Mouse (Mus musculus): ENCODE data around the gene Hat1. TPM values are rescaled to one million over a fixed set of nuclear protein-coding genes. Genes with fewer than 3 reads are reported as not detected.

Gene Hat1
- polyA plus RNA-seq, 1 experiment from 2014 or later: 228 TPM

DNA sequence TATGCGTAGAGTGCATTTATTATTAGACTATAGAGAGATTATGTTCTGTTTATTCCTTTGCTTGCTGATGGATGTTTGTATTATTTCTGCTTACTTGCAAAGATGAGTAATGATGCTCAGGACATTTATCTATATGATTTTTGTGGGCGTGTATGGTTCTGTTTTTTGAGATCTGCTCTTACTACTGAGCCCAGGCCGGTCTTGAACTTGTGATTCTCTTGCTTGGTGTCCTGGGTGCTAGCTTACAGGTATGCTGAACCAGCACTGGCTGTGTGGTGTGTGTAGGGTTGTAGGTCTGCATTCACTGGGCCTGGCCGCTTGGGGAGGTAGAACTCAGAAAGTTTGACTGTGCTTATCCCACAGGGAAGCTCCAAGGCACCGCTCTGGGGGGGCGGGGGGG lies 72.4 kb downstream of the Hat1 start:
- Histone ChIP-seq H3K9me3 (ENCODE audit: control insufficient read depth, low read length) (no peaks in the 10 kb centered on the region), H3K27ac (ENCODE audit: low read depth, low read length) (no peak overlapping the region), H3K36me3 (ENCODE audit: control insufficient read depth, insufficient read depth, low read length) (no peaks in the 10 kb centered on the region), H3K9ac (ENCODE audit: low read length) (no peak overlapping the region), H3K4me1 (replicated peaks; ENCODE audit: control insufficient read depth, insufficient read depth, low read length) (peaks cover 3% of the 10 kb centered on the region; the same call in 1 of the 2 replicates), H3K27me3 (ENCODE audit: control insufficient read depth, insufficient read depth, low read length) (no peaks in the 10 kb centered on the region), H3K4me2 (ENCODE audit: low read depth, low read length, severe bottlenecking) (no peak overlapping the region), H3K4me3 (ENCODE audit: low read depth, low read length) (no peak overlapping the region)
- 61% methylated on average over 6 of the region's 6 CpGs for WGBS
- DNase-seq (ENCODE audit: low spot score) (no peak), ATAC-seq (replicated peaks; ENCODE audit: low FRiP score) (no peak)

DNA sequence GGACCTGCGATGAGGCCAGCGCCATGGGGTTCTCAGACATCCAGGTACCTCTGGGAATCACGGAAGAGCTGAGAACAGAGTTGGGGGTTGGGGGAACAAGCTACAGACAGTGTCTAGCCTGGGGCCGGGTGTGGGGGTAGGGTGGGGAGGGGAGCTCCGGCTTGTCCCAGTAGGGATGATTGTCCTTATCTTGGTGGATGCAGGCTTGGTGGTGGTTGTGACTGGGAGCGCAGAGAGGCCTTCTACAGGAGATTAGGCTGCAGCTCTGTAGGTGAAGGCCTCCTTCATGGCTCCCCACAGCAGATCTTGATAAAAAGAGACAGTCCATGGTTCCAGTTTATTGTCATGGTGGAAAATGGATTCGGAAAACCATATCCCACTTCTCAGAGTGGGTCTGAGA lies 72.8 kb downstream of the Hat1 start:
- no peak overlapping the region for H3K4me2 ChIP-seq (ENCODE audit: low read depth, low read length, severe bottlenecking)
- no peak for DNase-seq (ENCODE audit: low spot score)
- WGBS: 63% methylated on average over 7 of the region's 7 CpGs
- H3K27ac ChIP-seq (ENCODE audit: low read depth, low read length): no peak overlapping the region
- H3K9me3 ChIP-seq (ENCODE audit: control insufficient read depth, low read length): no peaks in the 10 kb centered on the region
- H3K36me3 ChIP-seq (ENCODE audit: control insufficient read depth, insufficient read depth, low read length): no peaks in the 10 kb centered on the region
- no peak overlapping the region for H3K9ac ChIP-seq (ENCODE audit: low read length)
- H3K4me3 ChIP-seq (ENCODE audit: low read depth, low read length): no peak overlapping the region
- H3K27me3 ChIP-seq (ENCODE audit: control insufficient read depth, insufficient read depth, low read length): no peaks in the 10 kb centered on the region
- H3K4me1 ChIP-seq (replicated peaks; ENCODE audit: control insufficient read depth, insufficient read depth, low read length): peaks cover 5% of the 10 kb centered on the region; the same call in 1 of the 2 replicates
- no peak for ATAC-seq (replicated peaks; ENCODE audit: low FRiP score)

DNA sequence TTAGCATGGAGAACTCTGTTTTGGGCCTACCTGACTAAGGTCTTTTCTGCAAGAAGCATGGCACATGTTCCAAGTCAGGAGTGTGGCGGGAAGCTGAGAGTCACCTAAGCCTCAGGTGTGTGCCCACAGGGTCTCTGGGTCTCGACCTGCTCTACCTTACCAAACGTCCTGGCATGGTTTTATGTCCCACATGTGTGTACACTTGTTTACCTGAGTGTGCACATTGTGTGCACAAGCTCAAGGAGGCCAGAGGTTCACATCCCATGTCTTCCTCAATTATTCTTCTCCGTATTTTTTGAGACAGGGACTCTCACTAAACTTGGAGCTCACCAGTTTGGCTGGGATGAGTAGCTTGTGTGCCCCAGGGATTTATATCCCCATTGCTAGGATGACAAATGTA lies 73.3 kb downstream of the Hat1 start:
- H3K4me2 ChIP-seq (ENCODE audit: low read depth, low read length, severe bottlenecking): no peak overlapping the region
- no peaks in the 10 kb centered on the region for H3K27me3 ChIP-seq (ENCODE audit: control insufficient read depth, insufficient read depth, low read length)
- H3K4me1 ChIP-seq (replicated peaks; ENCODE audit: control insufficient read depth, insufficient read depth, low read length): peaks cover 5% of the 10 kb centered on the region; the same call in 1 of the 2 replicates
- no peak overlapping the region for H3K4me3 ChIP-seq (ENCODE audit: low read depth, low read length)
- H3K27ac ChIP-seq (ENCODE audit: low read depth, low read length): no peak overlapping the region
- no peak overlapping the region for H3K9ac ChIP-seq (ENCODE audit: low read length)
- DNase-seq (ENCODE audit: low spot score) (no peak), ATAC-seq (replicated peaks; ENCODE audit: low FRiP score) (no peak)
- no peaks in the 10 kb centered on the region for H3K36me3 ChIP-seq (ENCODE audit: control insufficient read depth, insufficient read depth, low read length)
- H3K9me3 ChIP-seq (ENCODE audit: control insufficient read depth, low read length): no peaks in the 10 kb centered on the region
- WGBS: 82% methylated on average over 4 of the region's 4 CpGs

DNA sequence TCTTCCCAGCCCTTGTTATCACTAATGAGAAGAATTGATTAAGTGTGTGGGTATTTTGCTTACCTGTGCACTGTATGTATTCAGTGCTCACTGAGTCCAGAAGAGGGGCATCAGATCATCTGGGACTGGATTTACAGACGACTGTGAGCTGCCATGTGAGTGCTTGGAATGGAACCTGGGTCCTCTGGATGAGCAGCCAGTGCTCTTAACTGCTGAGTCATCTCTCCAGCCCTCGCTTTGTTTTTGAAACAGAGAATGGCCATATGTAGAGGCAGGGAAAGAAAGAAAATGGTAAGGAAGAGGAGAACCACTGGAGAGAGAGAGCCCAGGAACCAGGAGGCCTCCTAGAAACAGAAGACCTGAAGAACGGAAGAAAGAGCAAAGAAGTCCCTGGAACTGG lies 73.8 kb downstream of the Hat1 start:
- ATAC-seq (replicated peaks; ENCODE audit: low FRiP score) (no peak), DNase-seq (ENCODE audit: low spot score) (no peak)
- Histone ChIP-seq H3K27ac (ENCODE audit: low read depth, low read length) (no peak overlapping the region), H3K4me3 (ENCODE audit: low read depth, low read length) (no peak overlapping the region), H3K4me1 (replicated peaks; ENCODE audit: control insufficient read depth, insufficient read depth, low read length) (peaks cover 5% of the 10 kb centered on the region; the same call in 1 of the 2 replicates), H3K9ac (ENCODE audit: low read length) (no peak overlapping the region), H3K36me3 (ENCODE audit: control insufficient read depth, insufficient read depth, low read length) (no peaks in the 10 kb centered on the region), H3K4me2 (ENCODE audit: low read depth, low read length, severe bottlenecking) (no peak overlapping the region), H3K27me3 (ENCODE audit: control insufficient read depth, insufficient read depth, low read length) (no peaks in the 10 kb centered on the region), H3K9me3 (ENCODE audit: control insufficient read depth, low read length) (no peaks in the 10 kb centered on the region)
- WGBS: 77% methylated on average over 3 of the region's 3 CpGs

DNA sequence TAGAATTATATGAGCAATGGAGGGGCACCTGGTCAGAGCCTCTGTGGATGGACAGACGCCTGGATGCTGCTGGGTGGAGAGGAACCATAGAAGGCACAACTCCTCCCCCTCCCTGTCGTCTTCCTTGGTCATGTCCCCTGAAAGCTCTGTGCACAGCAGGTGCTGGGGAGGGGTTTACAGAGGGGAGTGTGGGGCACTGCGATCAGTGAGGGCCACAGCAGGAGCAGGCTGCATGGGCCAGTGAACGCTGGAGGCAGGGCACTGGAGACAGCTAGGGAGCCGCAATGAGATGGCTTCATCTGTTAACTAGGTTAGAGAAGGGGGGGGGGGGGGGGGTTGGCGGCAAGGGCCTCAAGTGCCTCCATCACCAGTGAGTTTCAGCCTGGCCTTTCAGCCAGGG lies 77.3 kb downstream of the Hat1 start:
- no peak overlapping the region for H3K4me2 ChIP-seq (ENCODE audit: low read depth, low read length, severe bottlenecking)
- no peaks in the 10 kb centered on the region for H3K27me3 ChIP-seq (ENCODE audit: control insufficient read depth, insufficient read depth, low read length)
- WGBS: 12% methylated on average over 5 of the region's 6 CpGs
- no peak for ATAC-seq (replicated peaks; ENCODE audit: low FRiP score)
- H3K4me3 ChIP-seq (ENCODE audit: low read depth, low read length): no peak overlapping the region
- H3K9ac ChIP-seq (ENCODE audit: low read length): no peak overlapping the region
- H3K36me3 ChIP-seq (ENCODE audit: control insufficient read depth, insufficient read depth, low read length): no peaks in the 10 kb centered on the region
- H3K4me1 ChIP-seq (replicated peaks; ENCODE audit: control insufficient read depth, insufficient read depth, low read length): peaks cover 5% of the 10 kb centered on the region; the same call in 1 of the 2 replicates
- H3K27ac ChIP-seq (ENCODE audit: low read depth, low read length): no peak overlapping the region
- no peaks in the 10 kb centered on the region for H3K9me3 ChIP-seq (ENCODE audit: control insufficient read depth, low read length)
- no peak for DNase-seq (ENCODE audit: low spot score)

DNA sequence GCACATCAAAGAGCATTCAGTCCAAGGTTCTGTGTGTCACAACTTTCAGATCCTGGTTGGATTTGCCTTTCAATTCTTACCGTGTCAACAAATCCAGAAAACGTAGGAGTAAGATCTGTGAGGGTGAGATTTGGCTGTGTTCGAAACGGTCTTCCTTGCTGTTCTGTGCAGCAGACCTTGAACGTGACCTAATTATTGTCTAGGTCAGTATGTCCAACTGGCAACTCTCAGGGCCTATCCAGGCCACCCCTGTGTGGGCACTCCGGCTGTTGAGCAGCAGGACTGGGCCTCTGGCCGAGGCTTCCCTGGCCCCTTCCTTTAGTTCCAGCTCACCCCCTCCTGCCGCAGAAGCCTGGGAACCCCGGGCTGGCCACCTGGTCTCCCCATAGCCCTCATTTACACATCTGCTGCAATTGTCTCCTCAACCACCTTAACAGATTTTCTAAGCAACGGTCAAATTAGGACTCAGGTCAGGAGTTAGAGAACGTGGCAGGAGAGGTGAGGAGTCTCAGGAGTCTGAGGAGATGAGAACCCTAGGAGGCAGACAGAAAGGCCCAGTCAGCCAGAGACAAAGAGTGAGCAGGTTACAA lies 78.2 kb downstream of the Hat1 start:
- no peak overlapping the region for H3K27ac ChIP-seq (ENCODE audit: low read depth, low read length)
- no peak overlapping the region for H3K9ac ChIP-seq (ENCODE audit: low read length)
- no peaks in the 10 kb centered on the region for H3K27me3 ChIP-seq (ENCODE audit: control insufficient read depth, insufficient read depth, low read length)
- peaks cover 5% of the 10 kb centered on the region; the same call in 1 of the 2 replicates for H3K4me1 ChIP-seq (replicated peaks; ENCODE audit: control insufficient read depth, insufficient read depth, low read length)
- no peaks in the 10 kb centered on the region for H3K36me3 ChIP-seq (ENCODE audit: control insufficient read depth, insufficient read depth, low read length)
- WGBS: 62% methylated on average over 11 of the region's 11 CpGs
- DNase-seq (ENCODE audit: low spot score) (no peak), ATAC-seq (replicated peaks; ENCODE audit: low FRiP score) (no peak)
- H3K4me3 ChIP-seq (ENCODE audit: low read depth, low read length): no peak overlapping the region
- no peaks in the 10 kb centered on the region for H3K9me3 ChIP-seq (ENCODE audit: control insufficient read depth, low read length)
- H3K4me2 ChIP-seq (ENCODE audit: low read depth, low read length, severe bottlenecking): no peak overlapping the region

DNA sequence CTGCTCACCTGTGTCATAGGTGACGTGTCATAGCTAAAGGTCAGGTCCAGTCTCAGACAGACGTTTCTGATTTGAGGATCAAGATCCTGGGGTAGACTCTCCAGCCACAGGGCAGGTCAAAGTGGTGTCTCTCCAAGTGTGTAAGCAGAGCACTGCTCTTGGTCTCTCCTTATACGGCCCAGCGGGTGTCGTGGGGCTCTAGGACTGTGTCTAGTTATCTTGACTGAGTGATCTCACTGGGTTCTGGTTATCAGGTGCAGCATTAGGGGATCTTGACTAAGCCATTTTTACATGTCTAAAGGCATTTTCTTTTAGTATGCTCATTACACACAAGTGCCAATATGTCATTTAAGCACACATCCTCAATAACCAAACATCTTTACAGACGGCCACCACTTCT lies 82.3 kb downstream of the Hat1 start:
- Histone ChIP-seq H3K27ac (ENCODE audit: low read depth, low read length) (no peak overlapping the region), H3K4me3 (ENCODE audit: low read depth, low read length) (no peak overlapping the region), H3K27me3 (ENCODE audit: control insufficient read depth, insufficient read depth, low read length) (no peaks in the 10 kb centered on the region), H3K36me3 (ENCODE audit: control insufficient read depth, insufficient read depth, low read length) (no peaks in the 10 kb centered on the region), H3K4me1 (replicated peaks; ENCODE audit: control insufficient read depth, insufficient read depth, low read length) (peaks cover 2% of the 10 kb centered on the region; the same call in 1 of the 2 replicates), H3K4me2 (ENCODE audit: low read depth, low read length, severe bottlenecking) (no peak overlapping the region), H3K9me3 (ENCODE audit: control insufficient read depth, low read length) (no peaks in the 10 kb centered on the region), H3K9ac (ENCODE audit: low read length) (no peak overlapping the region)
- 89% methylated on average over 6 of the region's 6 CpGs for WGBS
- ATAC-seq (replicated peaks; ENCODE audit: low FRiP score): no peak
- no peak for DNase-seq (ENCODE audit: low spot score)

DNA sequence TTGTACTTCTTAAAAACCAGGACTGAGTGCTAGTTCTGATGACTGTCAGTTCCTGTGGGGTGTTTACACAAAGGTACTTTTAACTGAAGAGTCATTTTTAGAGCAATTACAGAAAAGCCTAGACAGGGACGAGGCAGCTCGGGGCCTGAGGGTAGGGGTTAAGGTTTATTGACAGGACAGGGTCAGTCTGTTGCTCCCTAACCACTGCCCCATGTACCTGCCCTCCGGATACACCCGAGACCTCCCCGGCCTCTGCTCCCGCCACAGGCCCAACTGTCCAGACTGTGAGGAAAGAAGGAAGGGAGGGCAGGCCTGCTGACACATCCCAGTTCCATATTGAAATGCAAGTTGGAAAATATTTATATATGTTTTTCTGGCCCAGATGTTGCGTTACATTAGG lies 85.1 kb downstream of the Hat1 start:
- Histone ChIP-seq H3K4me1 (replicated peaks; ENCODE audit: control insufficient read depth, insufficient read depth, low read length) (no peaks in the 10 kb centered on the region), H3K9ac (ENCODE audit: low read length) (no peak overlapping the region), H3K27ac (ENCODE audit: low read depth, low read length) (no peak overlapping the region), H3K4me2 (ENCODE audit: low read depth, low read length, severe bottlenecking) (no peak overlapping the region), H3K27me3 (ENCODE audit: control insufficient read depth, insufficient read depth, low read length) (no peaks in the 10 kb centered on the region), H3K4me3 (ENCODE audit: low read depth, low read length) (no peak overlapping the region), H3K36me3 (ENCODE audit: control insufficient read depth, insufficient read depth, low read length) (no peaks in the 10 kb centered on the region), H3K9me3 (ENCODE audit: control insufficient read depth, low read length) (no peaks in the 10 kb centered on the region; the same call in 1 of the 2 replicates)
- ATAC-seq (replicated peaks; ENCODE audit: low FRiP score): no peak
- DNase-seq (ENCODE audit: low spot score): no peak
- WGBS: 64% methylated on average over 7 of the region's 7 CpGs

DNA sequence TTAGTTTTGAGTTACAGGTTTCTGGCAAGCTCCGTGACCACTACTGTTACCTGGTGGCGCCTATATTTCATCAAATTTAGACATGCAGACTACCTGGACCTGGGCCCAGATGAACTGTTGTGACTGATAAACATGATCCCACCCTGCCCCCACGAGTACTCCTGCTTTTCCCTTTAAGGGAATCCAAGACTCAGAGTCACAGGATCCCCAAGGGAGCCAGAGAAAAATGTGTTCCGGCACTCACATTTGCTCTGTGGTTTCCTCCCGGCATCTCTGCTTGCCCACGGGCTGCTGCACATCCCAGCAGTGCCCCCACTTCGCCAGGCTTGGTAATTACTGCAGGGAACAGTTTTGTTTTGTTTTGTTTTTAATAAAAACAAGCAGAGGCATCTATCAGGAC lies 85.6 kb downstream of the Hat1 start:
- Histone ChIP-seq H3K4me2 (ENCODE audit: low read depth, low read length, severe bottlenecking) (no peak overlapping the region), H3K9me3 (ENCODE audit: control insufficient read depth, low read length) (no peaks in the 10 kb centered on the region; the same call in 1 of the 2 replicates), H3K4me1 (replicated peaks; ENCODE audit: control insufficient read depth, insufficient read depth, low read length) (no peaks in the 10 kb centered on the region), H3K27me3 (ENCODE audit: control insufficient read depth, insufficient read depth, low read length) (no peaks in the 10 kb centered on the region), H3K36me3 (ENCODE audit: control insufficient read depth, insufficient read depth, low read length) (no peaks in the 10 kb centered on the region), H3K9ac (ENCODE audit: low read length) (no peak overlapping the region), H3K27ac (ENCODE audit: low read depth, low read length) (no peak overlapping the region), H3K4me3 (ENCODE audit: low read depth, low read length) (no peak overlapping the region)
- no peak for ATAC-seq (replicated peaks; ENCODE audit: low FRiP score)
- DNase-seq (ENCODE audit: low spot score): no peak
- 62% methylated on average over 7 of the region's 7 CpGs for whole genome bisulfite sequencing

Data from forebrain, embryonic 11.5 days (tissue).